Mouse (Mus musculus): ENCODE results near the gene Olfr1134. TPM values are rescaled to one million over a fixed set of nuclear protein-coding genes. Genes with fewer than 3 reads are reported as not detected.

The Olfr1134 gene
- total and polyA plus RNA-seq, 2 experiments from 2014 or later, result not detected

Other genes starting within 250 kb of the Olfr1134 start
- gene Olfr1123, start 241.8 kb downstream of the Olfr1134 start, total RNA-seq (2014; rRNA removed), result not detected in 2 replicates
- not detected in 2 replicates for gene Olfr1123, start 241.8 kb downstream of the Olfr1134 start, polyA plus RNA-seq (2015; fragmentation: Nextera tagmentation; extraction: Ambion mirVana)
- not detected in 2 replicates for gene Olfr1124, start 228.2 kb downstream of the Olfr1134 start, total RNA-seq (2014; rRNA removed)
- gene Olfr1124, start 228.2 kb downstream of the Olfr1134 start, polyA plus RNA-seq (2015; fragmentation: Nextera tagmentation; extraction: Ambion mirVana), result 0.08 TPM in 1 of 2 replicates, not detected in the other
- gene Olfr1126, start 204.5 kb downstream of the Olfr1134 start, total RNA-seq (2014; rRNA removed), result not detected in 2 replicates
- gene Olfr1126, start 204.5 kb downstream of the Olfr1134 start, polyA plus RNA-seq (2015; fragmentation: Nextera tagmentation; extraction: Ambion mirVana), result not detected in 2 replicates
- gene Pramel7, start 161.4 kb downstream of the Olfr1134 start, total RNA-seq (2014; rRNA removed), result not detected in 2 replicates
- gene Pramel7, start 161.4 kb downstream of the Olfr1134 start, polyA plus RNA-seq (2015; fragmentation: Nextera tagmentation; extraction: Ambion mirVana), result not detected in 2 replicates
- gene Pramel6, start 151.9 kb downstream of the Olfr1134 start, total RNA-seq (2014; rRNA removed), result not detected in 2 replicates
- not detected in 2 replicates for gene Pramel6, start 151.9 kb downstream of the Olfr1134 start, polyA plus RNA-seq (2015; fragmentation: Nextera tagmentation; extraction: Ambion mirVana)
- gene Olfr153, start 126.7 kb downstream of the Olfr1134 start, total RNA-seq (2014; rRNA removed), result 0.14 TPM in 1 of 2 replicates, not detected in the other
- not detected in 2 replicates for gene Olfr153, start 126.7 kb downstream of the Olfr1134 start, polyA plus RNA-seq (2015; fragmentation: Nextera tagmentation; extraction: Ambion mirVana)
- not detected in 2 replicates for gene Olfr1128, start 112.9 kb downstream of the Olfr1134 start, total RNA-seq (2014; rRNA removed)
- not detected in 2 replicates for gene Olfr1128, start 112.9 kb downstream of the Olfr1134 start, polyA plus RNA-seq (2015; fragmentation: Nextera tagmentation; extraction: Ambion mirVana)
- gene Olfr1129, start 84.6 kb downstream of the Olfr1134 start, total RNA-seq (2014; rRNA removed), result not detected in 2 replicates
- not detected in 2 replicates for gene Olfr1129, start 84.6 kb downstream of the Olfr1134 start, polyA plus RNA-seq (2015; fragmentation: Nextera tagmentation; extraction: Ambion mirVana)
- not detected in 2 replicates for gene Olfr1130, start 52.2 kb downstream of the Olfr1134 start, total RNA-seq (2014; rRNA removed)
- gene Olfr1130, start 52.2 kb downstream of the Olfr1134 start, polyA plus RNA-seq (2015; fragmentation: Nextera tagmentation; extraction: Ambion mirVana), result not detected in 2 replicates
- not detected in 2 replicates for gene Olfr1131, start 31.4 kb downstream of the Olfr1134 start, total RNA-seq (2014; rRNA removed)
- not detected in 2 replicates for gene Olfr1131, start 31.4 kb downstream of the Olfr1134 start, polyA plus RNA-seq (2015; fragmentation: Nextera tagmentation; extraction: Ambion mirVana)
- not detected in 2 replicates for gene Olfr1132, start 20.9 kb downstream of the Olfr1134 start, total RNA-seq (2014; rRNA removed)
- gene Olfr1132, start 20.9 kb downstream of the Olfr1134 start, polyA plus RNA-seq (2015; fragmentation: Nextera tagmentation; extraction: Ambion mirVana), result not detected in 2 replicates
- gene Olfr1133, start 11.1 kb downstream of the Olfr1134 start, total RNA-seq (2014; rRNA removed), result not detected in 2 replicates
- not detected in 2 replicates for gene Olfr1133, start 11.1 kb downstream of the Olfr1134 start, polyA plus RNA-seq (2015; fragmentation: Nextera tagmentation; extraction: Ambion mirVana)
- not detected in 2 replicates for gene Olfr1135, start 15.2 kb upstream of the Olfr1134 start, total RNA-seq (2014; rRNA removed)
- not detected in 2 replicates for gene Olfr1135, start 15.2 kb upstream of the Olfr1134 start, polyA plus RNA-seq (2015; fragmentation: Nextera tagmentation; extraction: Ambion mirVana)
- not detected in 2 replicates for gene Olfr1136, start 35.5 kb upstream of the Olfr1134 start, total RNA-seq (2014; rRNA removed)
- not detected in 2 replicates for gene Olfr1136, start 35.5 kb upstream of the Olfr1134 start, polyA plus RNA-seq (2015; fragmentation: Nextera tagmentation; extraction: Ambion mirVana)
- gene Olfr1137, start 54.7 kb upstream of the Olfr1134 start, total RNA-seq (2014; rRNA removed), result not detected in 2 replicates
- not detected in 2 replicates for gene Olfr1137, start 54.7 kb upstream of the Olfr1134 start, polyA plus RNA-seq (2015; fragmentation: Nextera tagmentation; extraction: Ambion mirVana)
- gene Olfr1138, start 81.5 kb upstream of the Olfr1134 start, total RNA-seq (2014; rRNA removed), result not detected in 2 replicates
- gene Olfr1138, start 81.5 kb upstream of the Olfr1134 start, polyA plus RNA-seq (2015; fragmentation: Nextera tagmentation; extraction: Ambion mirVana), result not detected in 2 replicates
- gene Olfr1140, start 85.3 kb upstream of the Olfr1134 start, total RNA-seq (2014; rRNA removed), result not detected in 2 replicates
- gene Olfr1140, start 85.3 kb upstream of the Olfr1134 start, polyA plus RNA-seq (2015; fragmentation: Nextera tagmentation; extraction: Ambion mirVana), result 0.20 TPM in 1 of 2 replicates, not detected in the other
- not detected in 2 replicates for gene Olfr1141, start 95.5 kb upstream of the Olfr1134 start, total RNA-seq (2014; rRNA removed)
- gene Olfr1141, start 95.5 kb upstream of the Olfr1134 start, polyA plus RNA-seq (2015; fragmentation: Nextera tagmentation; extraction: Ambion mirVana), result not detected in 2 replicates
- not detected in 2 replicates for gene Olfr152, start 121.0 kb upstream of the Olfr1134 start, total RNA-seq (2014; rRNA removed)
- not detected in 2 replicates for gene Olfr152, start 121.0 kb upstream of the Olfr1134 start, polyA plus RNA-seq (2015; fragmentation: Nextera tagmentation; extraction: Ambion mirVana)
- gene Olfr1143, start 142.1 kb upstream of the Olfr1134 start, total RNA-seq (2014; rRNA removed), result not detected in 2 replicates
- gene Olfr1143, start 142.1 kb upstream of the Olfr1134 start, polyA plus RNA-seq (2015; fragmentation: Nextera tagmentation; extraction: Ambion mirVana), result not detected in 2 replicates
- gene Olfr1145, start 151.4 kb upstream of the Olfr1134 start, total RNA-seq (2014; rRNA removed), result not detected in 2 replicates
- not detected in 2 replicates for gene Olfr1145, start 151.4 kb upstream of the Olfr1134 start, polyA plus RNA-seq (2015; fragmentation: Nextera tagmentation; extraction: Ambion mirVana)
- not detected in 2 replicates for gene Olfr1148, start 172.1 kb upstream of the Olfr1134 start, total RNA-seq (2014; rRNA removed)
- not detected in 2 replicates for gene Olfr1148, start 172.1 kb upstream of the Olfr1134 start, polyA plus RNA-seq (2015; fragmentation: Nextera tagmentation; extraction: Ambion mirVana)
- gene Olfr1150-ps1, start 185.5 kb upstream of the Olfr1134 start, total RNA-seq (2014; rRNA removed), result not detected in 2 replicates
- not detected in 2 replicates for gene Olfr1150-ps1, start 185.5 kb upstream of the Olfr1134 start, polyA plus RNA-seq (2015; fragmentation: Nextera tagmentation; extraction: Ambion mirVana)
- not detected in 2 replicates for gene Olfr1151, start 197.4 kb upstream of the Olfr1134 start, total RNA-seq (2014; rRNA removed)
- gene Olfr1151, start 197.4 kb upstream of the Olfr1134 start, polyA plus RNA-seq (2015; fragmentation: Nextera tagmentation; extraction: Ambion mirVana), result not detected in 2 replicates
- gene Olfr1152, start 208.0 kb upstream of the Olfr1134 start, total RNA-seq (2014; rRNA removed), result not detected in 2 replicates
- gene Olfr1152, start 208.0 kb upstream of the Olfr1134 start, polyA plus RNA-seq (2015; fragmentation: Nextera tagmentation; extraction: Ambion mirVana), result not detected in 2 replicates
- gene Olfr1153, start 236.5 kb upstream of the Olfr1134 start, total RNA-seq (2014; rRNA removed), result not detected in 2 replicates
- not detected in 2 replicates for gene Olfr1153, start 236.5 kb upstream of the Olfr1134 start, polyA plus RNA-seq (2015; fragmentation: Nextera tagmentation; extraction: Ambion mirVana)
- gene Olfr1154, start 246.7 kb upstream of the Olfr1134 start, total RNA-seq (2014; rRNA removed), result not detected in 2 replicates
- gene Olfr1154, start 246.7 kb upstream of the Olfr1134 start, polyA plus RNA-seq (2015; fragmentation: Nextera tagmentation; extraction: Ambion mirVana), result not detected in 2 replicates